Mouse (Mus musculus) E14TG2a.4 (cell line): Measurements from ENCODE around the gene Myo10.
A peak's percentile ranks its signal among the peaks of the same experiment; 100 is the strongest.

Source experiments
- CTCF ChIP-seq: conservative IDR thresholded peaks from 2 replicates; pipeline ENCODE4 v1.5.1; 2014; ENCODE audit warnings: low read length
- NANOG ChIP-seq: IDR thresholded peaks from 2 replicates; pipeline ENCODE4 v1.6.1; 2014; ENCODE audit warnings: borderline replicate concordance, low read length, mixed read lengths

- TF ChIP-seq CTCF (no peak), NANOG (peak; percentile 36; the same call in 1 of the 2 replicates)
Measured at GRCm38 (mm10) chr15:25669283-25670247, 47.2 kb downstream of the Myo10 start.
